Mouse (Mus musculus) myocyte (in vitro differentiated cells): Measurements from ENCODE around the gene Fth1.

Experiments used
- E2F4 ChIP-seq: IDR thresholded peaks from one replicate; pipeline ENCODE4 v1.6.1; 2011; ENCODE audit warnings: mild to moderate bottlenecking, control low read depth, moderate library complexity; ENCODE audit not compliant: insufficient read depth
- MYOG ChIP-seq, 3 experiments: IDR thresholded peaks; one replicate each; pipeline ENCODE4 v1.6.1; 2011; ENCODE audit warnings: control low read depth in 2 of 3, low read depth in 2 of 3, mild to moderate bottlenecking in 2 of 3; ENCODE audit not compliant: insufficient read length in 2 of 3, control insufficient read depth in 1 of 3, insufficient read depth in 1 of 3
- POLR2A ChIP-seq: IDR thresholded peaks from one replicate; pipeline ENCODE4 v1.6.1; 2011; ENCODE audit warnings: low read depth, mild to moderate bottlenecking, control low read depth, moderate library complexity; ENCODE audit not compliant: insufficient read length
- REST ChIP-seq: IDR thresholded peaks from one replicate; pipeline ENCODE4 v1.6.1; 2011; ENCODE audit warnings: mild to moderate bottlenecking, control low read depth, moderate library complexity; ENCODE audit not compliant: insufficient read depth, insufficient read length
- TCF3 ChIP-seq: IDR thresholded peaks from one replicate; pipeline ENCODE4 v1.6.1; 2011; ENCODE audit warnings: low read depth, control low read depth; ENCODE audit not compliant: insufficient read length

- no peak for TF ChIP-seq E2F4
- no peak for TF ChIP-seq MYOG (IDR thresholded peaks at IDR 0.05; ENCODE audit: control insufficient read depth in 1 of 3, insufficient read depth in 1 of 3, insufficient read length in 2 of 3, low read depth in 2 of 3)
- TF ChIP-seq POLR2A = no peak
- TF ChIP-seq TCF3 = no peak
- no peak for TF ChIP-seq REST
Observed at GRCm38 (mm10) chr19:9968081-9968787, 12.2 kb upstream of the Fth1 start.
